Mouse (Mus musculus) heart, embryonic 13.5 days (tissue): ENCODE measurements at regions not wholly inside any gene's neighbourhood (a gene's known extent, or its start where the extent isn't known, plus 50 kb on each side); places are given as distances from the start of the nearest gene placed in this dataset.

Source experiments
- ATAC-seq: fragments of 200-750 bp; cut with Nextera tagmentation; 2 replicates; pipeline ENCODE4 v1.8.0; 2017; ENCODE audit warnings: moderate TSS enrichment; ENCODE audit not compliant: insufficient number of reproducible peaks, low FRiP score, low TSS enrichment; ENCODE audit errors: extremely low read depth
- H3K27ac ChIP-seq: fragments of 300-500 bp; sonication (generic); replicated peaks from 2 replicates; pipeline ENCODE4 v1.5.1; 2015; ENCODE audit warnings: moderate library complexity, mild to moderate bottlenecking, inconsistent platforms
- H3K27me3 ChIP-seq: fragments of 300-500 bp; sonication (generic); replicated peaks from 2 replicates; pipeline ENCODE4 v1.6.1; 2015; ENCODE audit warnings: mild to moderate bottlenecking, inconsistent platforms
- H3K36me3 ChIP-seq: fragments of 300-500 bp; sonication (generic); 2 replicates; pipeline ENCODE4 v1.6.1; 2015; ENCODE audit warnings: mild to moderate bottlenecking, inconsistent platforms
- H3K4me1 ChIP-seq: fragments of 300-500 bp; sonication (generic); 2 replicates; pipeline ENCODE4 v1.6.1; 2015; ENCODE audit warnings: inconsistent platforms
- H3K4me2 ChIP-seq: fragments of 300-500 bp; sonication (generic); 2 replicates; pipeline ENCODE4 v1.6.1; 2015; ENCODE audit warnings: inconsistent platforms, mild to moderate bottlenecking, moderate library complexity
- H3K4me3 ChIP-seq: fragments of 300-500 bp; sonication (generic); 2 replicates; pipeline ENCODE4 v1.5.1; 2015; ENCODE audit warnings: moderate library complexity, mild to moderate bottlenecking, inconsistent platforms
- H3K9ac ChIP-seq: fragments of 300-500 bp; sonication (generic); 2 replicates; pipeline ENCODE4 v1.6.1; 2015; ENCODE audit warnings: inconsistent platforms, mild to moderate bottlenecking, moderate library complexity
- H3K9me3 ChIP-seq: fragments of 300-500 bp; sonication (generic); 2 replicates; pipeline ENCODE4 v1.6.1; 2016; ENCODE audit warnings: inconsistent platforms
- WGBS: fragments of 180-500 bp; shearing (Covaris S2); methylation state at CpG from one replicate; pipeline ENCODE4 v1.1.7; 2015; ENCODE audit warnings: mixed read lengths; 5-methylcytosine and 5-hydroxymethylcytosine counted together

DNA sequence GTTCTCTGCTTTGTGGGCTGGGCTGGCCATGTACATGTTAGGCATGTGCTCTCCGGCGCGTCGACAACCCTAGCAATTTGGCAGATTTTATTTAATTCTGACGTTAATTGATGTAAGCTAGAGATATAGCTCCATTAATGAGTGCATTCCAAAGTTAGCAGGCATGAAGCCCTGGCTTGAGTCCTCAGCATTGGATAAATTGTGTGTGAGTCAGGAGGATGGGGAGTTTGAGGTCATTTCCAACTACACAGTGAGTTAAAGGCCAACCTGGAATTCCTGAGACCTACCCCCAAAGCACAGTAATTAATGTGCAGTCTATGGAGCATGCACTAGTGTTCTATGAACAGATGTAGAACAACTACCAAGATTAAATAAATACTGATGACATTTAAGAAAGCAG is 178.7 kb upstream of the Rsrc1 start:
- no peaks in the 10 kb centered on the region for H3K27me3 ChIP-seq
- H3K27ac ChIP-seq: no peak overlapping the region
- WGBS: 80% methylated on average over 5 of the region's 5 CpGs

GRCm38 (mm10) chr3:66806176-66806575 is 175.0 kb upstream of the Rsrc1 start:
- H3K4me2 ChIP-seq: no peak overlapping the region
- no peaks in the 10 kb centered on the region for H3K27me3 ChIP-seq
- ATAC-seq: no peak
- H3K9me3 ChIP-seq: no peaks in the 10 kb centered on the region
- H3K36me3 ChIP-seq: no peaks in the 10 kb centered on the region
- H3K9ac ChIP-seq: no peak overlapping the region
- WGBS: 34% methylated on average over 1 of the region's 1 CpGs
- H3K27ac ChIP-seq: no peak overlapping the region
- H3K4me3 ChIP-seq: no peak overlapping the region
- H3K4me1 ChIP-seq: peaks cover 14% of the 10 kb centered on the region; the same call in 1 of the 2 replicates

More for the DNA sequence above, 178.7 kb upstream of the Rsrc1 start:
- no peak for ATAC-seq
- Histone ChIP-seq H3K4me1 (peaks cover 14% of the 10 kb centered on the region; the same call in 1 of the 2 replicates), H3K4me2 (no peak overlapping the region), H3K9ac (no peak overlapping the region), H3K9me3 (no peaks in the 10 kb centered on the region), H3K4me3 (no peak overlapping the region), H3K36me3 (no peaks in the 10 kb centered on the region)

- H3K36me3 ChIP-seq: no peaks in the 10 kb centered on the region
- WGBS: 61% methylated on average over 5 of the region's 5 CpGs
- H3K9ac ChIP-seq: no peak overlapping the region
- H3K27ac ChIP-seq: no peak overlapping the region
- H3K9me3 ChIP-seq: no peaks in the 10 kb centered on the region
- no peak overlapping the region for H3K4me2 ChIP-seq
- no peak for ATAC-seq
- no peak overlapping the region for H3K4me3 ChIP-seq
- H3K27me3 ChIP-seq: no peaks in the 10 kb centered on the region
- no peaks in the 10 kb centered on the region for H3K4me1 ChIP-seq
Measured at GRCm38 (mm10) chr3:66812686-66813445, 168.3 kb upstream of the Rsrc1 start.

DNA sequence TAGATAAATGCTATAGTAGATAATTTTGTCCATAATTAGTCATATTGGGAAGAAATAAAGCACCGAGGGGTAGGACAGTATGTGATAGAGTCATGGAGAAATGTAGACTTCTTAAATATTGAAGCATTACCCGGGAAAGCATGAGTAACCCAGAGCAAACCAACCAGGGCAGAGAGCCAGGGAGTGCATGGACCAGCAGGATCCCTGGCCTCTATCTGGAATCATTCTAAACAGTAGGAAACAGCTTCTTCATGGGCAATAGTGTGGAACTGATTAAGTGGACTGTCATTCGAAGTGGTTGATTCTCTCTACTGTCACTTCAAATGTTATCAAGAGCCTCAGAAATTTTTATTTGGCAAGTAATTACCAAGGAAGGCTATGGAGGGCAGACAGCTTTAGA is 155.4 kb upstream of the Rsrc1 start:
- no peak for ATAC-seq
- H3K9ac ChIP-seq: no peak overlapping the region
- H3K4me1 ChIP-seq: no peaks in the 10 kb centered on the region
- H3K36me3 ChIP-seq: no peaks in the 10 kb centered on the region
- 73% methylated on average over 3 of the region's 3 CpGs for WGBS
- H3K4me2 ChIP-seq: no peak overlapping the region
- no peak overlapping the region for H3K27ac ChIP-seq
- H3K9me3 ChIP-seq: no peaks in the 10 kb centered on the region
- H3K4me3 ChIP-seq: no peak overlapping the region
- no peaks in the 10 kb centered on the region for H3K27me3 ChIP-seq
